Comparison of ENCODE assay signal across 9 mouse cellular contexts in genomic region chr2:37823826-37824225, GRCm38 (mm10).
"Had no signal": no experiment of that assay in that cellular context is flagged by ENCODE, and none has a peak within 500 bp of the region (broad histone marks: within the 10 kb centered on the region; RNA-seq: fewer than 3 reads in every experiment).

No protein-coding gene starts in this region.

- H3K4me1 ChIP-seq: intestine, embryonic 15.5 days had no signal

- H3K27me3 ChIP-seq: intestine, embryonic 15.5 days; limb, embryonic 15.5 days; midbrain, embryonic 12.5 days; neural tube, embryonic 13.5 days had no signal

- H3K36me3 ChIP-seq: intestine, embryonic 15.5 days; midbrain, embryonic 12.5 days; neural tube, embryonic 13.5 days had no signal

- H3K9ac ChIP-seq: hindbrain, embryonic 14.5 days; intestine, embryonic 15.5 days; limb, embryonic 15.5 days; midbrain, embryonic 12.5 days; neural tube, embryonic 13.5 days had no signal

- H3K4me2 ChIP-seq: hindbrain, embryonic 14.5 days; intestine, embryonic 15.5 days; limb, embryonic 15.5 days; midbrain, embryonic 12.5 days; neural tube, embryonic 13.5 days had no signal

- H3K27ac ChIP-seq: hindbrain, embryonic 14.5 days; intestine, embryonic 15.5 days; limb, embryonic 15.5 days; midbrain, embryonic 12.5 days; neural tube, embryonic 13.5 days had no signal

- DNase-seq: lung, adult 18-20 months; thymus, adult 18-20 months; thymus, postnatal 14 days had no signal

- ATAC-seq: intestine, embryonic 15.5 days; midbrain, embryonic 16.5 days had no signal

- H3K9me3 ChIP-seq: intestine, embryonic 15.5 days; limb, embryonic 15.5 days; midbrain, embryonic 12.5 days; neural tube, embryonic 13.5 days had no signal

- H3K4me3 ChIP-seq: intestine, embryonic 15.5 days; limb, embryonic 15.5 days; midbrain, embryonic 12.5 days; neural tube, embryonic 13.5 days had no signal
